Mouse (Mus musculus): Measurements from ENCODE around the gene Mpi. TPM values are rescaled to one million over a fixed set of nuclear protein-coding genes. Genes with fewer than 3 reads are reported as not detected.

Mpi gene
- total RNA-seq, 2 experiments from 2014 or later, result 37.0 to 39.6 TPM

- DNase-seq, result no peak
Observed at GRCm38 (mm10) chr9:57561711-57562099, 9.1 kb upstream of the Mpi start.

DNA sequence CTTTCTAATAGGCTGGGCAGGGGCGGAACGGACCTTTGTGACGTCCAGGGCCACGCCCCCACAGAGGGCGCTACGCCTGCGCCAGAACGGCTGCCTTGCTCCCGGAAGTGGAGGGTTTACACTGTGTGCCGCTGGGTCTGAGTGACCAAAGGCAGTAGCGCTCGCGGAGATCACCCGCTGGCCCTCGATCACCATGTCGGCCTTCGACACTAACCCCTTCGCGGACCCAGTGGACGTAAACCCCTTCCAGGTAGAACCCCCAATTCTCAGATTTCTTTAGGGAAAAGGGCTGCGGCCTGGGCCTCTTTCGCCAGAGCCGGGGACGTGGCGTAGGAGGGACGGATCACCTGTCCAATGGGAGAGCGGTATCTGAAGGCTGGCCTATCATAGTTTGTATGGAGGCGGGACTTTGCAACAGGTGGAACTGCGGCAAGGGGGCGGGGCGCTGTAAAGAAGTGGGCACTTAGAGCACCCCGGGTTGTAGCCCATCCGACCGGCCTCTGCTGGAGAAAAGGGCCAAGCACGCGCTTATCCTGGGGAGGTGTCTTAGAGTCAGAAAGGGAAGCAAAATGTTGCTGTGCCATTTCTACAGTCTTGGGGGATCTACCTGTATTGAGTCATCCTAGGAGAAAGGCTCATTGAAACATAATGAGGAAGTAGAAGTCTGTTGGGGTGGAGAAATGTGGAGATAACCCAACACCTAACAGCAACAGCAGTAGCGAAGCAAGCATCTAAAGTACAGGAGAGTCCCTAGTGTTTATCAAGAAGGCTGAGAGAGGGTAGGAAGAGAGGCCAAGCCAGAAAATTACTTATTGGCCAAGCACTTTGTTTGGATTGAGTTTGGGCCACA lies 8.5 kb upstream of the Mpi start, which contains the start of gene Scamp2:
Gene Scamp2, plus strand, starts transcription at position 83 of the 850 bp plus-strand sequence.
- DNase-seq, result peak; percentile 96 to 97

GRCm38 (mm10) chr9:57560263-57560662 lies 7.7 kb upstream of the Mpi start:
- no peak for DNase-seq

DNA sequence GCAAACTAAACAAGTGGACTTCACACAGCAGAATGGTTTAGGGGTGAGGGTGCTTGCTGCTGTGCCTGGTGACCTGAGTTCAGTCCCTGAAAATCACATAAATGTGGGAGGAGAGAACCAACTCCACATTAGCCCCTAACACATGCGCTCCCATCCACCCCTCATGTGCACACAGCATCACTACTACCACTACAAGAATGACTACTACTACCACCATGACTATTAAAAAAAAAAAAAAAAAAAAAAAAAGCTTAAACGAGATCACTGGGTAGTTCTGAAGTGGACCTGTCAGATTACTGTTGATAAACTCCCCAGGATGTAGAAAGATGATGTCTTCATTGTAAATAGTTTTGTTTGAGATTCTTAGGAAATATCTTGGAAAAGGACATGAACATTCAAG lies 7.0 kb upstream of the Mpi start:
- no peak for DNase-seq

GRCm38 (mm10) chr9:57558625-57559024 lies 6.1 kb upstream of the Mpi start:
- no peak for DNase-seq

DNA sequence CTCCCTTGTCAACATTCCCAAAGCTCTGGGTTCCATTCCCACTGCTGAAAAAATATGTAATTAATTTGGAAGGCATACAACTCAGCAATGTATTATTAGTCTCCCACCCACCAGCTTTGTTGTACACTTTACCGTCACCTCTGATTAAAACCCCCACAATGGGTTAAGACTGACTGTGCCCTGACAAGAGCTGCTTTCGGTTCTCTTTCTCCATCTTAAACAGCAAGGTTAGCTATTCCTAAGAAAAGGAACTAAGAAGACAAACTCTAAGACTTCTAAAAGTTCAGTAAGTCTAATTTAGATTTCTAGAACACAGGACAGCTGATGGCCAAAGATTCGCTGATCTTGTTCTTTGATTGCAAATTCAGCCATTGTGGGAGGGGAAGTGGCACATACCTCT lies 4.7 kb upstream of the Mpi start:
- DNase-seq, result no peak

DNA sequence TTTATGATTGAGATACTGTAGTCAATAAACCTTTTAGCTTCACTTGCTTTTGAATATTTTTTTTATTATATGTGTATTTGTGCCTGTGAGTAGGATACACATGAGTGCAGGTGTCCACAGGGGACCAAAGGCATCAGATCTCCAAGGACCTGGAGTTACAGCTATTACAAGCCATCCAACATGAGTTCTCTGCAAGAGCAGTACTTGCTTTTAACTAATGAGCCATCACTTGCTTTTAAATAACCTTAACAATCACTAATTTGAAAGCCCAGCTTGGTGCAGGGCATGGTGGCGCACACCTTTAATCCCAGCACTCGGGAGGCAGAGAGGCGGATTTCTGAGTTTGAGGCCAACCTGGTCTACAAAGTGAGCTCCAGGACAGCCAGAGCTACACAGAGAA lies 2.2 kb upstream of the Mpi start:
- DNase-seq, result no peak

GRCm38 (mm10) chr9:57553119-57553518 lies 556 bp upstream of the Mpi start:
- DNase-seq, result no peak

DNA sequence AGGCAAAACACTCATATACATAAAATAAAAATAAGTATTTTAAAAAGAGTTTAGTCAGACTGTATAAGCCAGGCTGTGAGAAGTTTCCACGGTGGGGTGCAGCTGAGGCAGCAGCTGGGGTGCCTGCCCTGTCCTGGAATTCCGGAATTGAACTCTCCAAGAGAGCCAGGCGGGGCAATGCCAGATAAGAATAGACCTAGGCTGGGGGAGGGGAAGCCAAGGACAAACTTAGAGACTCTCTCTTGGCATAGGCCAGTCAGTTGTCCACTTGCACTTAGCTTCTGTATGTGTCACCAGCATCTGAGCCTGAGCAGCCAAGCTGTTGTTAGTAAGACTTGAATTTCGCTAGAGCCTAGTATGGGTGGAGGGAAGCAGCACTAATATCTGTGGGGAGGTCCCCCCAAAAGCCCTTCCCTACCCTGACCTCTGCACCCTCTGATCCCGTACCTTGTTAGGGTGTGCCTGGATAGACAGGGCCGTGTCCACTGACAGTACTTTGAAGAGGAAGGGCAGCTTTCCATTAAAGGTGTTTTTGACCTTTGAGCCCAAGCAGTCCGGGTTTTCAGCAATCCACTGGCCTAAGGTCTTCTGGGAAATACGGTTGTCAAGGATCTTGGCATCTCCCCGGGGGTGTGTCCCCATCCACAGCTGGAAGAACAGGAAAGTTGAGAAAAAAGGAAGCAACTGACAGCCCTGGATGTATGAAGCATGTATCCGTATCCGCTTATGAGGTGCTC lies 2.3 kb downstream of the Mpi start:
- DNase-seq, result peak; percentile 69 to 83

- no peak for DNase-seq
Observed at GRCm38 (mm10) chr9:57549186-57549585, 3.4 kb downstream of the Mpi start.

GRCm38 (mm10) chr9:57547869-57548268 lies 4.7 kb downstream of the Mpi start:
- DNase-seq, result no peak

DNA sequence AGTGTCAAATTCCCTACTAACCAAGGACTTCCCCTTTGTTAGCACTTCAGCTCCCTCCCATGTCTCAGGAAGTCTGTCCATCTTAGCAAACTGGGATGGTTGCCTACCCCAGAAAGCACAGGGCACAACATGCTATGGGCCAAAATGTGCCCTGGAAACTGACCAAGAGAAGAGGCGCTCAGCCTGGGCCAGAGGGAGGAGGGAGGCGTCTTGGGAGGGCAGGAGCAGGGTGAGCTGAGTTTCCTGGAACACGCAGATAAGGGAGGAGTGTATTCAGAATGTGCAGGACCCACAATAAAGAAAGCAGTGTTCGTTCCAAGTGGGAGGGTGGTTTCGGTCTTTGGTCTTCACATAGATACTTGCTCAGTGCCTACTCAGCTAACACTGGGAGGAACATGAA lies 5.3 kb downstream of the Mpi start:
- DNase-seq, result peak in 1 of 2 experiments; percentile 51

DNA sequence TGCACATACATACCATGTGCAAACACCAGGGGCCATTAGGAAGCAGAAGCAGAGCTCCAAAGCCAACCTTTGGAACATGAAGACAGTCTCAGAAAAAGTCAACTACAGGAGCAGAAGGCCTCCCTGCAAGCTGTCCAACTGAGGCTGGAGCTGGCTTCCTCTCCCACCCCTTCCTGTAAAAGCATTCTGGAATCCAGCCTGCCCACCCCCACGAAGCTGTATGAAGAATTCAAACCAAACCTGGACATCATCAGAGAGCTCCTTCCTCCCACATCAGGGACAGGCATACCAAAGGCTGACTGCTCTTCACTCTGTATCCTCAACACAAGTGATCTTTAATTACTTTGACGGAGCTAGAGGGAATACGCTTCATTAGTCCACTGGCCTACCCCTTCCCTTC lies 8.6 kb downstream of the Mpi start:
- no peak for DNase-seq

DNA sequence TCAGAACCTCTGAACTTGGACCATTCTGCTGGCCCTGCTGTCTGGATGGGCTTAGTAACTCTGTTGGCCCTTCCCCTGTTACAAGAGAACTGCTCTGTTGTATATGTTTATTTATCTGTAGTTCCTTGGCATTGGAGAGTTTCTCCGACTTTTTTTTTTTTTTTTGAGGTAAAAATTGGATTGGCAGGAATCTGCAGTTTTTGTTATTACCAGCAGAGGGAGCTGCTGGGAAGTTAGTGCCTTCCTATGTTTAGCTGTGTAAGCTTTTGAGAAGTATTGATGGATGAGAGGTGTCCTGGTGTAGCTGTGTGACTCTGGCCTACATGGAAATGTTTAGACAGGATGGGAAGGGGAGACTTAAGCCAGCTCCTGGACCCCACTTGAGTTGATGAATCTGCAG lies 11.3 kb downstream of the Mpi start:
- DNase-seq, result peak; percentile 39 to 73

DNA sequence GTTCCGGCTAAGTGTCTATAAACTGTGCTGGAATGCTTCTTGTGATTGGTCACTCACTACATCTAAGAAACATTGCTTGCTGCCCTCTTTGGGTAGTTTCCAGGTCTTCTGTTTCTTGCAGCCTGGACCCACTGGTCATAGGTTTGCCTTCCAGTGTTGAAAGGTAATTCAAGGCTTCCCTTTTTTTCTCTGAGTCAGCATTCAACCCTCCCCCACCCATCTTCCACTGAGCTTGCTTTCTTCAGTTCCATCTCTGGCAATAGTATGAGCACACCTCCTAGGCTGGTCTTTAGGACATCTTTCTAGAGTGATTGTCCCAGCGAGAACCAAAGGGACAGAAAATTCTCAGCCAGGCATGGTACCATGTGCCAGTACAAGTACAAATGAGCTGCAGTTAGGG lies 13.0 kb downstream of the Mpi start:
- DNase-seq, result no peak

GRCm38 (mm10) chr9:57537728-57538181 lies 14.8 kb downstream of the Mpi start:
- peak; percentile 49 to 54 for DNase-seq

DNA sequence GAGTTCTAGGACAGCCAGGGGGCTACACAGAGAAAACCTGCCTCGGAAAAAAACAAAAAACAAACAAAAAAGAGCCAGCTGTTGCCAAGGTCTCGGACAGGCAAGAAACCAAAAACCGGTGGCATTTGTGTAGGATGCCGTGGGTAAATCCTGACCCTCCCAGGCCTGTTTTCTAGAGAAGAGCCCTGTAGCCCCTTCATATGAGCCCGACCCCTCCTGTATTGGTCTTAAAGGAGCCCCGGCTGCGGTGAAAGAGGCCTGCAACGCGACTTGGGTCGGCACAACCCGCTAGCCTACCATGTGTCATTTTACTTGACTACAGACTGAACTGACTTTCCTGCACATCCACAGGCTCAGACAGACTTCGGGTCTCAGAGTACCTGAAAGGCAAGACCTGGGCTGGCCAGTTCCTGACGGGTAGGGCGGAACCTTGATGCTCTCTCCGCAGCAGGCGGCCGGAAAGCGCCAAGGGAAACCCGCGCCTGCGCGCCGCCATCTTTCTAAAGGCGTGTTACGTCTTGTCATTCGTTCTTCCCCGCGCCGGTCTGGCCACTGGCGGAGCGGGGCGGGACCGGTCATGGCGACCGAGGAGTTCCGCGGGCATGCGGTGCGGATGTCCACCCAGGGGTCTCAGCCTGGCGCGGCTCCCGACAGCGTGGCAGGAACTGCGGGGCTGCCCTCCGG lies 15.4 kb downstream of the Mpi start, which contains the start of gene Fam219b:
Gene Fam219b, plus strand, starts transcription at position 485 of the 684 bp plus-strand sequence.
- DNase-seq, result peak; percentile 95

GRCm38 (mm10) chr9:57536362-57536761 lies 16.2 kb downstream of the Mpi start:
- no peak for DNase-seq

GRCm38 (mm10) chr9:57531946-57532345 lies 20.6 kb downstream of the Mpi start:
- no peak for DNase-seq

DNA sequence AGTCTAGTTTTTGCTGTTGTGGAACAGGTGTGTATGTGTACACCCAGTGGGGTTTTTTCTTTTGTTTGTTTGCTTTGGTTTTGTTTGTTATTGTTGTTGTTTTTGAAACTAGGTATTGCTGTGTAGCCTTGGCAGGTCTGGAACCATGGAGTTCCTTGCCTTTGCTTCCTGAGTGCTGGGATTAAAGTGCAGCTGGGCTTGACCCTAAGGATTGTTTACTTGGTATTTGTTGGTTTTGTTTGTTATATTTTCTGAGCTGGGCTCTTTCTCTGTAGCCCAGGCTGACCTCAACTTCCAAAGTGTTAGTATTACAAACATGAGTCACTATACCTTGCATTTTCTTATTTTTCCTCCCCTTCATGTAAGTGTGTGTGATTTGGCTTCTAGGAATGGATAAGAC lies 26.1 kb downstream of the Mpi start:
- DNase-seq, result no peak

GRCm38 (mm10) chr9:57525516-57525915 lies 27.0 kb downstream of the Mpi start:
- DNase-seq, result no peak

GRCm38 (mm10) chr9:57524439-57524838 lies 28.1 kb downstream of the Mpi start:
- DNase-seq, result no peak

DNA sequence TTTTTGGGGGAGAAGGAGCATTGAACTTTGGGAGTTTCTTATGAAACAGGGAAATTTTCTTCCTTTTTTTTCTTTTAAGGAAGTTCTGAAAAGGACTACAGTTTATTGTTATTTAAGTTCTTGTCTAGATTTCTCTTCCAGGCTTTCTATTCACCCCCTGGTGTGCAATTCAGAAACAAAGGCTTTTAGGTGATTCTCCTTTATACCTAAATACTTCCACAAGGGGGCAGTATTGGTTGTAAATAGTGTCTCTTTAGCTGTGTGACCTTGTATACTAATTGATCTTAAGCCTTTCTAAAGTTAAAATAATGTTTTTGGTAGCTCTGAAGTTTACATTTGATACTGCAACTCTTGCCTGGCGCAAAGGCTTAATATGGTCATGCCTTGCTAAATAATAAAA lies 28.8 kb downstream of the Mpi start:
- DNase-seq, result no peak

All from adrenal gland, postnatal 36 days (tissue).